Mouse (Mus musculus): ENCODE data around the gene Omg. TPM values are rescaled to one million over a fixed set of nuclear protein-coding genes. Genes with fewer than 3 reads are reported as not detected.

Omg gene
- total RNA-seq, 1 experiment: 0.09 TPM

GRCm38 (mm10) chr11:79515798-79516197, 11.9 kb upstream of the Omg start:
- in situ Hi-C loops (cut with MboI; ENCODE audit: low sequenced_read_pairs in 2 of 2, unreplicated experiment in 2 of 2): no loop called here
- no peak overlapping the region for H3K27ac ChIP-seq (ENCODE audit: insufficient read depth, low read depth, low read length, poor library complexity, severe bottlenecking)
- no peak for TF ChIP-seq CHD2 (IDR thresholded peaks at IDR 0.05; ENCODE audit: low read depth, low read length)
- TF ChIP-seq ZC3H11A (IDR thresholded peaks at IDR 0.05; ENCODE audit: borderline replicate concordance, low read depth, low read length): no peak
- TF ChIP-seq HCFC1 (IDR thresholded peaks at IDR 0.05; ENCODE audit: borderline replicate concordance, insufficient read depth, low read length): no peak
- TF ChIP-seq ZNF384 (IDR thresholded peaks at IDR 0.05; ENCODE audit: low read depth, low read length): no peak
- no peak for TF ChIP-seq MAFK (IDR thresholded peaks at IDR 0.05; ENCODE audit: insufficient read depth, low read depth, low read length)
- no peak for DNase-seq (ENCODE audit: low read depth, low spot score)
- H3K9me3 ChIP-seq (ENCODE audit: control insufficient read depth, insufficient read depth, low read depth, low read length): no peaks in the 10 kb centered on the region
- no peaks in the 10 kb centered on the region for H3K4me1 ChIP-seq (ENCODE audit: control insufficient read depth in 2 of 2, insufficient read depth in 2 of 2, low read length in 2 of 2, poor library complexity in 1 of 2)
- H3K9ac ChIP-seq (ENCODE audit: insufficient read depth, low read depth, low read length, poor library complexity, severe bottlenecking): no peak overlapping the region
- no peaks in the 10 kb centered on the region for H3K36me3 ChIP-seq (ENCODE audit: control insufficient read depth, insufficient read depth, low read length, poor library complexity, severe bottlenecking)
- no peak overlapping the region for H3K4me3 ChIP-seq (ENCODE audit: insufficient read depth in 1 of 2, low read depth in 1 of 2, low read length in 2 of 2, poor library complexity in 1 of 2, severe bottlenecking in 1 of 2)

GRCm38 (mm10) chr11:79515331-79515730, 11.4 kb upstream of the Omg start:
- in situ Hi-C loops (cut with MboI; ENCODE audit: low sequenced_read_pairs in 2 of 2, unreplicated experiment in 2 of 2): no loop called here
- no peaks in the 10 kb centered on the region for H3K4me1 ChIP-seq (ENCODE audit: control insufficient read depth in 2 of 2, insufficient read depth in 2 of 2, low read length in 2 of 2, poor library complexity in 1 of 2)
- H3K4me3 ChIP-seq (ENCODE audit: insufficient read depth in 1 of 2, low read depth in 1 of 2, low read length in 2 of 2, poor library complexity in 1 of 2, severe bottlenecking in 1 of 2): no peak overlapping the region
- no peak overlapping the region for H3K27ac ChIP-seq (ENCODE audit: insufficient read depth, low read depth, low read length, poor library complexity, severe bottlenecking)
- no peaks in the 10 kb centered on the region for H3K36me3 ChIP-seq (ENCODE audit: control insufficient read depth, insufficient read depth, low read length, poor library complexity, severe bottlenecking)
- no peaks in the 10 kb centered on the region for H3K9me3 ChIP-seq (ENCODE audit: control insufficient read depth, insufficient read depth, low read depth, low read length)
- no peak for DNase-seq (ENCODE audit: low read depth, low spot score)
- H3K9ac ChIP-seq (ENCODE audit: insufficient read depth, low read depth, low read length, poor library complexity, severe bottlenecking): no peak overlapping the region
- TF ChIP-seq CHD2 (IDR thresholded peaks at IDR 0.05; ENCODE audit: low read depth, low read length) (no peak), ZNF384 (IDR thresholded peaks at IDR 0.05; ENCODE audit: low read depth, low read length) (no peak), MAFK (IDR thresholded peaks at IDR 0.05; ENCODE audit: insufficient read depth, low read depth, low read length) (no peak), HCFC1 (IDR thresholded peaks at IDR 0.05; ENCODE audit: borderline replicate concordance, insufficient read depth, low read length) (no peak), ZC3H11A (IDR thresholded peaks at IDR 0.05; ENCODE audit: borderline replicate concordance, low read depth, low read length) (no peak)

- no peak for DNase-seq (ENCODE audit: low read depth, low spot score)
- Histone ChIP-seq H3K4me1 (ENCODE audit: control insufficient read depth in 2 of 2, insufficient read depth in 2 of 2, low read length in 2 of 2, poor library complexity in 1 of 2) (no peaks in the 10 kb centered on the region), H3K9ac (ENCODE audit: insufficient read depth, low read depth, low read length, poor library complexity, severe bottlenecking) (no peak overlapping the region), H3K9me3 (ENCODE audit: control insufficient read depth, insufficient read depth, low read depth, low read length) (no peaks in the 10 kb centered on the region), H3K4me3 (ENCODE audit: insufficient read depth in 1 of 2, low read depth in 1 of 2, low read length in 2 of 2, poor library complexity in 1 of 2, severe bottlenecking in 1 of 2) (no peak overlapping the region), H3K27ac (ENCODE audit: insufficient read depth, low read depth, low read length, poor library complexity, severe bottlenecking) (no peak overlapping the region), H3K36me3 (ENCODE audit: control insufficient read depth, insufficient read depth, low read length, poor library complexity, severe bottlenecking) (no peaks in the 10 kb centered on the region)
- in situ Hi-C loops (cut with MboI; ENCODE audit: low sequenced_read_pairs in 2 of 2, unreplicated experiment in 2 of 2): no loop called here
- TF ChIP-seq ZNF384 (IDR thresholded peaks at IDR 0.05; ENCODE audit: low read depth, low read length): no peak
These were observed 8.1 kb upstream of the Omg start for GRCm38 (mm10) chr11:79511970-79512369.

GRCm38 (mm10) chr11:79504506-79504905, 622 bp upstream of the Omg start:
- DNase-seq (ENCODE audit: low read depth, low spot score): no peak
- no peaks in the 10 kb centered on the region for H3K4me1 ChIP-seq (ENCODE audit: control insufficient read depth in 2 of 2, insufficient read depth in 2 of 2, low read length in 2 of 2, poor library complexity in 1 of 2)
- TF ChIP-seq ZNF384 (IDR thresholded peaks at IDR 0.05; ENCODE audit: low read depth, low read length) (no peak), HCFC1 (IDR thresholded peaks at IDR 0.05; ENCODE audit: borderline replicate concordance, insufficient read depth, low read length) (no peak), MAFK (IDR thresholded peaks at IDR 0.05; ENCODE audit: insufficient read depth, low read depth, low read length) (no peak), ZC3H11A (IDR thresholded peaks at IDR 0.05; ENCODE audit: borderline replicate concordance, low read depth, low read length) (no peak), CHD2 (IDR thresholded peaks at IDR 0.05; ENCODE audit: low read depth, low read length) (no peak)

GRCm38 (mm10) chr11:79502917-79503316, 967 bp downstream of the Omg start:
- DNase-seq (ENCODE audit: low read depth, low spot score): no peak
- Histone ChIP-seq H3K9ac (ENCODE audit: insufficient read depth, low read depth, low read length, poor library complexity, severe bottlenecking) (no peak overlapping the region), H3K27ac (ENCODE audit: insufficient read depth, low read depth, low read length, poor library complexity, severe bottlenecking) (no peak overlapping the region), H3K36me3 (ENCODE audit: control insufficient read depth, insufficient read depth, low read length, poor library complexity, severe bottlenecking) (no peaks in the 10 kb centered on the region), H3K4me1 (ENCODE audit: control insufficient read depth in 2 of 2, insufficient read depth in 2 of 2, low read length in 2 of 2, poor library complexity in 1 of 2) (no peaks in the 10 kb centered on the region), H3K4me3 (ENCODE audit: insufficient read depth in 1 of 2, low read depth in 1 of 2, low read length in 2 of 2, poor library complexity in 1 of 2, severe bottlenecking in 1 of 2) (no peak overlapping the region), H3K9me3 (ENCODE audit: control insufficient read depth, insufficient read depth, low read depth, low read length) (no peaks in the 10 kb centered on the region)
- TF ChIP-seq MAFK (IDR thresholded peaks at IDR 0.05; ENCODE audit: insufficient read depth, low read depth, low read length): no peak
- TF ChIP-seq CHD2 (IDR thresholded peaks at IDR 0.05; ENCODE audit: low read depth, low read length): no peak
- no peak for TF ChIP-seq ZC3H11A (IDR thresholded peaks at IDR 0.05; ENCODE audit: borderline replicate concordance, low read depth, low read length)
- TF ChIP-seq ZNF384 (IDR thresholded peaks at IDR 0.05; ENCODE audit: low read depth, low read length): no peak
- no peak for TF ChIP-seq HCFC1 (IDR thresholded peaks at IDR 0.05; ENCODE audit: borderline replicate concordance, insufficient read depth, low read length)
- in situ Hi-C loops (cut with MboI; ENCODE audit: low sequenced_read_pairs in 2 of 2, unreplicated experiment in 2 of 2): no loop called here

More at GRCm38 (mm10) chr11:79504506-79504905, 622 bp upstream of the Omg start:
- H3K9ac ChIP-seq (ENCODE audit: insufficient read depth, low read depth, low read length, poor library complexity, severe bottlenecking): no peak overlapping the region
- in situ Hi-C loops (cut with MboI; ENCODE audit: low sequenced_read_pairs in 2 of 2, unreplicated experiment in 2 of 2): no loop called here
- no peak overlapping the region for H3K27ac ChIP-seq (ENCODE audit: insufficient read depth, low read depth, low read length, poor library complexity, severe bottlenecking)
- H3K9me3 ChIP-seq (ENCODE audit: control insufficient read depth, insufficient read depth, low read depth, low read length): no peaks in the 10 kb centered on the region
- H3K36me3 ChIP-seq (ENCODE audit: control insufficient read depth, insufficient read depth, low read length, poor library complexity, severe bottlenecking): no peaks in the 10 kb centered on the region
- no peak overlapping the region for H3K4me3 ChIP-seq (ENCODE audit: insufficient read depth in 1 of 2, low read depth in 1 of 2, low read length in 2 of 2, poor library complexity in 1 of 2, severe bottlenecking in 1 of 2)
